Mouse (Mus musculus) urinary bladder, postnatal 4 days (tissue): ENCODE measurements around the gene Jund.

ENCODE experiments used
- DNase-seq, 2 experiments: peaks; one replicate each; pipeline ENCODE4 v3.0.0; 2021 to 2022; ENCODE audit warnings: low spot score in 2 of 2

Gene Jund

DNA sequence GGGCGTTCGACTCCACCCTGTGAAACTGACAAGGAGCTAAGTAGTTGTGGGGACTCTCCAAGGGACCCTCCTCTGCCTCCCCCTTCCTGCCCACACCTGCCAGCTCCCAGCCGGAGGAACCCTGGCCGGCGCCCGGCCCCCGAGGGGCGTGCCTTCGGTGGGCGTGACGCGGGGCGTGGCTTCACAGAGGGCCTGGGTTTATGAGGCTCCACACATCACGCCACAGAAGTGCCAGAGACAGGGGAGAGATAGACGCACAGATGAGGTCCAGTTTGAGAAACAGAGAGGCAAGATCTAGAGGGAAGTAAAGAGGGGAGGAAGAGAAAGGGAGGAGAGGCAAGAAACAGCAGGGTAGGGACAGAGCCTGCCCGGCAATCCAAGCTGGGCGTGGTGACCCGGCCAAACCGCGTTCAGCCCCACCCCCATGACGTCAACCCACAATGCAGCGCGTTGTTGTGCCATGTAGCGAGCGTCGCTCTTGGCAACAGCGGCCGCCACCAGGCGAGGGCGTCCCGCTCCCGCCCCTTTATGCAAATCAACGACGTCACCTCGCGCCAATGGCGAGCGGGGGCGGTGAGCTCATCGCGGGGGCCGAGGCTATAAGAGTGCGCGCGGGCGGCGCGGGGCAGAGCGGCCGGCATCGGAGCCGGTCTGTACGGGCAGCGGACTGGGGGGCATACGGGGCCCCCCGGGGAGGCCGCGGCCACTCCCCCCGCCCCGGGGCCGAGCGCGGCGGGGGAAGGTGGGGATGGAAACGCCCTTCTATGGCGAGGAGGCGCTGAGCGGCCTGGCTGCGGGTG, at the start of gene Jund:
Jund (plus strand) TSS at position 640 of the 800 bp plus-strand sequence.
- peak; percentile 99 to 100 for DNase-seq

DNA sequence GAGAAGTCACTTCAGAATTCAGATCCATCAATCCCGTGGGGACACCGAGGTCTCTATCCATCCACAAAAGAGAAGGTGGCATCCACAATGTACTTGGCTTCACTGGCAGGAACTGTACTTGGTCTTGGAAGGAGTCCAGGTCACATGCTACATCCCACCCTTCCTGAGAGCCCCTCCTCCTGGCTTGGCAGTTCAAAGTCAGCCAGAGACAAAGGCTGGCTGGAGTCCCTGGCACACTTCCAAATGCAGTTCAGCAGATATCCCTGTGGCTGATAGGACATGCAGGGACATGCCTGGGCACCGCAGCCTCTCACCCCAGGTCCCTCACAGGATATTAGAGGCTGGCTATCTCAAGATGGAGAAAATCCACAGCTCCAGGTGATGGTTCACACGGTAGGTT, 49.4 kb upstream of the Jund start:
- peak; percentile 74 to 78 for DNase-seq

DNA sequence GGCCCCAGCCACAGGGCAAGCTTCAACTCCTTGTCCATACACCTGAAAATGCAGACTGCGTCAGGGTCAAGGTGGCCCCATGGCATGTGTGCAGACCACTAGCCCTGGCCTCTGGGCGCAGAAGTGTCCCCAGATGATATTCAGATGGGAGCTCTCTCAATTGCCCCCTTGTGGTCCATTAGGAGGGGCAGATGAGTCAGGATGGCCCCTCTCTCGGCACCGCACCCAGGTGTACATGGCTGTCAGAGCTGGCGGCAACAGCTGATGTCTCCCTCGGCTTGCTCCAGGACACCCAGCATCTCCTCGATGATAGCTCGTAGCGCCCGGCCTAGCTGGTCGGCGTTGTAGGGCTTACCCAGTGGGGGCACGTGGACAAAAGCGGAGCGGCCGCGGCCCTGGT, 48.4 kb upstream of the Jund start:
- DNase-seq: no peak

DNA sequence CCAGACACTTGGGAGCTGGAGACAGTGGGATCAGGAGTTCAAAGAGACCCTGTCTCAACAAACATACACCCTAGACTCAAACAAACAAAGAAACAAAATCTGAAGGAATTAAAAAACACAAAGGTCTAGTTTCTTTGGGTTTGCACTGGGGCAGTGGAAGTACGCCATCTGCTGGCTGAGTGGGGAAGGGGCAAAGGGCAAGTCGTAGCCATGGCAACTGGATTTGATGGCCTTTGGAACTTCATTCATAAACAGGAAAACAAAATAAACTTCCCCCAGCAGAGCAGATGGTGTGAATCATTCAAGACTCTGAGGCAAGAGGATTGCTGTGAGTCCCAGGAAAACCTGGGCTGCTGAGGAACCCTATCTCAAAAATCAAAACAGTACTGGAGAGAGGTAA, 45.5 kb upstream of the Jund start:
- no peak for DNase-seq

DNA sequence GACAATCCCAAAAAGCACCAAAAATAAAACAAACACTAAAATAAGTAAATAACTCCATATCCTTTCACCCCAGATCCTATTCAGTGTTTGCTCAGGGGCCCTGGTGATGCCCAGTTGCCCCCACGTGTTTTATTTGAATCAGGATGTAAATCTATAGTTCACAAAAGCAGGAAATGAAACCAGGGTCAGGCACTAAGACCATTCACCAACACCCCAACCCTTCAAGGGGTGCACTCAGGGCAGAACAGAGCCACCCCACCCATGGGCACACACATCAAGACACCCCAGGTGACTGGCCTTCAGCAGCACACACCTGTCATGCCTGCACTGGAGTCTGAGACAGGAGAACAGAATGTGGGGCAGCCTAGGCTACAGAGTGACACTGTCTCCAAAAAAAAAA, 44.6 kb upstream of the Jund start:
- no peak for DNase-seq

DNA sequence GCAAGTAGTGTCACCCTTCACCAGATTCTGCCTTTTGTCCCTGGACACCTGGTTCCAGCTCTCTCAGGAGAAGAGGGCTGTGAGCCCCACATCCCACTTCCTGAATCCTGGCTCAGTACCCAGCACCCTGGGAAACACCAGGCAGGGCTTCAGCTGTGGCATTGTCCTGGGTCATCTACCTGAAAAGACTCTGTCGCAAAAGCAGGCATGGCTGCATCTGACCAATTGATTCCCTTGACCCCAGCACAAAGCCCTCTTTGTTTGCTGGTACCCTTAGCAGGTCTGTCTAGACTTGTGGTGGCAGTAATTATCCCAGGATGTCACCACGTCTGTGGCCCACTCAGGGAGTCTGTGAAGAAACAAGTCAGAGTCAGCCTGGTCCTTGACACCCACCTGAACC, 43.3 kb upstream of the Jund start:
- no peak for DNase-seq

DNA sequence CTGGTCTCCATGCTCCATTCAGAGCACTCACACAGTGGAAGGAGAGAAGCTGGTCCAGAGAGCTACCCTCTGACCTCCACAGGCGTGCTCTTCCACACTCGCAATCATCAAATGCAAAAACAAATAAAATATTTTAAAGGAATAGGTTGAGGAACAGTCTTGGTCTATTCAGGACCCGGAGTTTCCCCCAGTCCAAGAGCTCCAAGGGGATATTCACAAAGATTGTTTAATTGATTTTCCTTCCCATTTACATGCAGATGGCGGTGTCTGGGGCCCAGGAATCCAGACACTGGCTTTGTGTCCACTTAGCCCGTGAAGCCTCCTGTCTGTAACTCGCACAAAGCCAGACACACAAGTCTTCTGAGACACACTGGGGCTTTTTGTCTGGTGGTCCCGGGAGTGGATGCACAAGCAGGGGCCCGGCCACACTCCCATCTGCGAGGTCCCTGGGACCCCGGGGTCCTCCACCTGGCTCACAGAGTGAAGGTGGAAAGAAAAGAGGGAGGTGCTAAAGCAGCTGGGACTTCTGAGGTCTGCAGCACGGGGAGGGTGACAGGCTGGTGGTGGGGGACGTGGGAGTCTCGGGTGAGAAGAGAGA, 42.5 kb upstream of the Jund start:
- DNase-seq: no peak

DNA sequence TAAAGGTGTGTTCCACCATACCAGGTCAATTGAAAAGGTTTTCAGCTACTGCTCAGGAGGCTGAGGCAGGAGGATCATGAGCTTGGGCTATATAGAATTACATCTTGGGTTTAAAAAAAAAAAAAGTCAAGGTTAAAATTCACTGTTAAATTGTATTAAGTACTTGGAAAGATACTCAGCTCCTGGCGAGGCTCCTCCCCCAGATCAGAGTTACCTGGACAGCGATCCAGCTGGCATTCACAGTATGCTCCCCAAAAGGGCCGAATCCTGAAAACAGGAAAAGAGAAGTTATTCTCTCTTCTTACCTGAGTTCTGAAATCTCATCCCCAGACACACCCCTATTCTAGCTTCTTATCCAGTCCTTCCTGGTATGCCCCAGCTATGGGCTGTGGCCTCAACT, 41.5 kb upstream of the Jund start:
- no peak for DNase-seq

DNA sequence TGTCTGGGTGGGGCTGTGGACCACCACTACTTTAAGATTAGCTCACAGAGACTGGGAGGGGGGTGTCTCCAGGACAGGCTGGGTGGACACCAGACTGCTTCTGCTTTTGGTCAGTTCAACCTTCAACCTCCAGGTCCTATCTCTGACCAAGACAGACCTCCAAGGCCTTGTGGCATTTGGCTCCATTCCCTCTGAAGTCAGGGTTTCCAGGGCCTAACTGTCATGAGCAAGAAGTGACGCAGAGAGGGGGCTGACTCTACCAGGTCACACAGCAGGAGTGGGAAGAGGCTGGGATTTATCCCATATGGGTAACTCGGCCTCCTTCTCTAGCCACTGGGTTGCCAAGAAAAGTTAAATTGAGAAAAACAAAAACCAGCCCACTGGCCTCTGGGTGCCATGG, 41.0 kb upstream of the Jund start:
- DNase-seq: no peak

DNA sequence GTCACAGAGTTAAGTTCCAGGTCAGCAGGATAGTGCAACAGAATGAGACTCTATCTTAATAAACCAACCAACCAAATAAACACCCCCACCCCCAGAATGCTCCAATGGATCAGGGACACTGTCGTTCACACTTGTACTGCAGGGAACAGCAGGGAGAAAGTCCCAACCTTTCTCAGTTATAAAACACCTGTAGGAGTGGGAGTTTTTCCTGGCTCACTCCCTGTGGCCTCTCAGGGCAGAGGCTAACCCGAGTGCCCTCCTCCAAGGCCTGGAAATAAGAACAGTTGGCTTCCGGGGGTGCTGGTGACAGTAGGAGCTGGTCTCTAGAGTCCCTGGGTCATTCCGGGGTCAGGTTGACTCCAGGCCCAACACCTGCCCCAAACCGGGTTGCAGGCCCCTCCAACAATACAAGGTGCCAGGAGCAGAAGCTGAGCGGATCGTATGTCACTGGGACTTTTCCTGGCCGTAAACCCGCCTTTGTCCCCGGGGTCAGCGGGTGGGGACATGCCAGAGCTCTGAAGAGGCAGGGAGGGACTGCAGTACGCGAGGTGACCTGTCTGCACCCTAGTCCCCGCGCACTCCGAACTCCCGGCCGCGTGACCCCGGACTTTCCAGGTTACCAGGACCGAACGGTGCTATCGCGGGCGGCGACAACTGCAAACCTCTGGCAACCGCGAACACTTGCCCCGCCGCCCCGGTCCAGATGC, 39.7 kb upstream of the Jund start:
- no peak for DNase-seq

DNA sequence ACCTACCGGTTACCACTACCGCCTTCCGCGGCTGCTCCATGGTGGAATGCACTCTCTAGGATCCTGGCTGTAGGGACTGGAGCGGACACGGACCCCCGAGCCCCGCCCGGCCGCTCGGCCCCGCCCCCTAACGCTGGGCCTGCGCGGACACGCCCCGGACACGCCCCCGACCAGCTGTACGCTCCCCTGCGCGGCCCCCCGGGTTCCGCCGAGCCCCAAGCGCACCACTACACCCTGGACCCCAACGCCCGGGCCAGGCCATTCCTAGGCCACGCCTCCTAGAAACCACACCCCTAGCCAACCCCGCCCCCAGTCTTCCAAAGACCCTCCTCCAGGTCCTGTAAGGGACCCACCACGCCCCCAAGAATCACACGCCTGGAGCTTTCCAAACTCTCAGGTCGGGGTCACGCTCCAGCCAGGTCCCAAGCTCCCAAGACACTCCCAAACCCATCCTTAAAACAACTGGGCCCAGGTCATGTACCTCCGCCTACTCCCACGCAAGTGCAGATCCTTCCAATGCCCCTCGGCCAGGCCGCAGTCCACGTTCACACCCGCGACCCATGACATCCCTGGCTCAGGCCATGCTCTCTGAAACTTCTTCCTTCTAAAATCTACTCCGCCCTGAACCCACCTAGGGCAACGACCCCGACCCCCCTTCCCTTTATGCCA, 39.0 kb upstream of the Jund start:
- DNase-seq: peak; percentile 94 to 97

DNA sequence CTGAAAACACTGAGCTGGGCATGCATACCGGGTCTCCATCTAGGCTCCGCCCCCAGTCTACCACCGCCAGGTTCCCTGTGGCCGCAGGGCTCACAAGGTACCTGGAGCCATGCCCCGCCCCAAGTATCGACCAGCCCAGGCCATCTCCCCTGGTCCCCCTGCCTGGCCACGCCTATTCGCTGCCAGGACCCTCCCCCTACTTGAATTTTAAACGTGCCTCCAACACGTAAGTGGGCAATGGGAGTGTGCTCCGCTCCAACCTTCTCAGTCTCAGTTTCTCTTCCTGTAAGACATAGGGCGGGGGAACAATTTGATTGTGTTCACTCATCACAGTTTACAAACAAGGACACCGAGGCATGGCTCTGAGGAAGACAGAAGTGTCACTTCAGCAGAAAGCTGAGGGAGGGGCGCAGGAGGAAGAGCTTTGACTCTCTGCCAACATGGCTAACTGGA, 38.5 kb upstream of the Jund start, which contains the start of gene Pgpep1:
Pgpep1 (minus strand) TSS at position 116 of the 453 bp plus-strand sequence.
- DNase-seq: no peak

DNA sequence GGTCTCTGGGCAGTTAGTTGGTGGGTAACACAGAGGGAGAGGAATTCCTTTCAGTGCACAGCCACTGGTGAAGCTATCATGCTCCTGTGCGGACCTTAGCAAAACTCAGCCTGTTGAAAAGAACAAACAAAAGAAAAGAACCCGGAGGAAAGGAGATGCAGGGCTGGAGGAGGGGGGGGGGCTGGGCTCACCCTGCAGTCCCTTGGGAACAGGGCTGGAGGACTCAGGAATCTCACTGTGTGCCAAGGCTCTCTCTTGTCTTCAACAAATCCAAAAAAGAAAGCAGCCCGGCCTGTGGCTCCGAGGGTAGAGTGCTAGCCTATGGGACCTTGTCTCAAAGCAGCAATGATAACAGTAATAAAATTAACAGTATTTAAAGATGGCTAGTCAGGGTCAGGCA, 35.1 kb upstream of the Jund start:
- no peak for DNase-seq

DNA sequence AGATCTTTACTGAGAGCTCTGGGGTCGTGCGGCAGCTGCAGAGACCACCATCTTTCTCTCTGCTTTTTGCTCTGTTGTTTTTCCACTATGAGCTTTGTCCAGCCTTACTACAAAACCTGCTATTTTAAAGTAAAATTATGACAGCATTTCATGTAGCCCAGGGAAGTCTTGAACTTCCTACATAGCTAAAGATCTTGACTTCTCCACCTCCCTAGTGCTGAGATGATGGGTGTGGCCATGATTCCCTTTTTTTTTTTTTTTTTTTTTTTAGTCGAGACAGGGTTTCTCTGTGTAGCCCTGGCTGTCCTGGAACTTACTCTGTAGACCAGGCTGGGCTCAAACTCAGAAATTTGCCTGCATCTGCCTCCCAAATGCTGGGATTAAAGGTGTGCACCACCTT, 34.1 kb upstream of the Jund start:
- no peak for DNase-seq

DNA sequence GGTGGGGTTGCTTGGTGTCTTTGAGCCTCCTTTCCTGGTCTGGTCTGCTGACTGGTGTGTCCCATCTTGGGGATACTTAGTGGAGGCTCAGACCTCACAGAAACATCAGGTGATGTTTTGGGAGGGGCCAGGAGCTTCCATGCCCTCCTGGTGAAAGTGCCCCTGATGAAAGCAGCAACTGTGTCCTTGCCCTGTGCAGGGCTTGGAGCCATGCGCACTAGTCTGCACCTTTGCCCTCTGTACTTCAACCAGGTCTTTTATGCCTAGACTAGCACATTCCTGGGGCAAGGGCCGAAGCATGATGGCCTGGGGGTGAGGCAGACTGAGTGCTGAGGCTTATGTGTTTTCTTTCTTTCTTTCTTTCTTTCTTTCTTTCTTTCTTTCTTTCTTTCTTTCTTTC, 33.1 kb upstream of the Jund start:
- DNase-seq: no peak

DNA sequence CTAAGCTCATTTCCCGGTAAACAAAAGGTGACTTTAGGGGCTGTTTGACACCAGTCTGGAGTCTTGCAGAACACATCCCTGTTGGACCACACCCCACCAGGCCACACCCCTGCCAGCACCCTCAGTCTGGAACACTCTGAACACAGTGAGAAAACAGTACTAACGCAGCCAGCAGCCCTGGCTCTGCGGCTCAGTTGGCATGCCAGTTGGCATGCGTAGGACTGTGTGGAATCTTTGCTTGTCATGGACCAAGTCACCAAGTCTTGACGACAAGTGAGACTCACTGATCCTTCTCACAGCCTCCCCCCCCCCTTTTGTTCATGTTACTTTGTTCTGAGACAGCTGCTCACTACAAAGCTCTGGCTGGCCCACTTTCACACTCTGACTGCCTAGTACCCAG, 31.7 kb upstream of the Jund start:
- DNase-seq: no peak

DNA sequence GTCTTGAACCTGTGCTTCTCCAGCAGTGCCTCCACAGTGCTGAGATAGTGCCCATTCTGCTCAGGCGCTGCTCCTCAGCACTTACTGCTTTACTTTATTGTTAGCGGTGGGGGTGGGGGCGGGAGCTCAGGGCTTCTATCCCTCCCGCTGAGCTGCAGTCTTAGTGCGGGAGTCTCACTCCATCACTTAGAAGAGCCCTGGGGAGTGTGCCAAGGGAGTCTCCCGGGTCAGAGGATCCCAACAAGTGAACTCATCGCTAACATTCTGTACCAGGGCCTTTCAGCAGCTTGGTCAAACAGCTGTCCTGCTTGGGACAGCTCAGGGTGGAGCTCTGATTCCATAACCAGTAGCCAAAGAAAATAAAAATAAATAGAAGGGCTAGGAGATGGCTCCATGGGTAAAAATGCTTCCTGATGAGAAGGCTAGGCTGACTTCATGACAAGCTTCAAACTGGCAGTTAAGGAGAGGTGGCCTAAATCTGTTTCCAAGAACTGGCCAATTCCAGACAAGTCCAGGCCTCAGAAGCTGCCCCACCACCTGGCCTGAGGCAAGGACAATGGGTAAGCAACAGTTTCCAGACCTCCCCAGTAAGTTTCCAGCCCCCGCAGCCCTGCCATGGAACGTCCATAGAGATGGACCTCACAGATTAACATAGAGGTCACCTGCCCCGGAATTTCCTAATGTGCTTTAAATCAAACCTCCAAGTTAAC, 27.0 kb upstream of the Jund start:
- peak in 1 of 2 experiments; percentile 64 for DNase-seq

DNA sequence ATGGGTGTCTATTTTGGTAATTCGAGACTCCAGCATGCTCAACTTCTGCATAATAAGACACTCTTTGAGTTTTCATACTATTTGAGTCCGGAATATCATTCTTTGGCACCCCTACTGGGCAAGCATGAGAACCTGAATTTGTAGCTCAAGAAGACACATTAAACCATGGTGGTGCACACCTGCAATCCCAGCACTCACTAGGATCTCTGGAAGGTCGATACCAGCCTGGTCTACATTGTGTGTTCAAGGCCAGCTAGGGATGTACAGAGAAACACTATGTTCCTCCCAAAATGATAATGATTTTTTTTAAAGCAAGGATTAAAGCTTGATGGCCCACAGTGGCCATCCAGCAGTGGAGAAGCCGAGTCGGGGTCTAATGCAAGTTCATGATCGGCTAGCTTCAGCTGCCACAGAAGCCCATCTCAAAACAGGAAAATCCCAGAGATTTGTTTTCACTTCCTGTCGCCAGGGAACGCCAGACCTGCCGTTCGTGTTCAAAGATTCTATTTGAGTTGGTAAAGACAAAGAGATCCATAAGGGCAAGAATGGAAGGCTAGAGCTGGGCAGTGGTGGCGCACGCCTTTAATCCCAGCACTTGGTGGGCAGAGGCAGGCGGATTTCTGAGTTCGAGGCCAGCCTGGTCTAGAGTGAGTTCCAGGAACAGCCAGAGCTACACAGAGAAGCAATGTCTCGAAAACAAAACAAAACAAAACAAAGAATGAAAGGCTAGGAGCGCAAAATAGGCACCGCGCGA, 26.2 kb upstream of the Jund start:
- DNase-seq: no peak

DNA sequence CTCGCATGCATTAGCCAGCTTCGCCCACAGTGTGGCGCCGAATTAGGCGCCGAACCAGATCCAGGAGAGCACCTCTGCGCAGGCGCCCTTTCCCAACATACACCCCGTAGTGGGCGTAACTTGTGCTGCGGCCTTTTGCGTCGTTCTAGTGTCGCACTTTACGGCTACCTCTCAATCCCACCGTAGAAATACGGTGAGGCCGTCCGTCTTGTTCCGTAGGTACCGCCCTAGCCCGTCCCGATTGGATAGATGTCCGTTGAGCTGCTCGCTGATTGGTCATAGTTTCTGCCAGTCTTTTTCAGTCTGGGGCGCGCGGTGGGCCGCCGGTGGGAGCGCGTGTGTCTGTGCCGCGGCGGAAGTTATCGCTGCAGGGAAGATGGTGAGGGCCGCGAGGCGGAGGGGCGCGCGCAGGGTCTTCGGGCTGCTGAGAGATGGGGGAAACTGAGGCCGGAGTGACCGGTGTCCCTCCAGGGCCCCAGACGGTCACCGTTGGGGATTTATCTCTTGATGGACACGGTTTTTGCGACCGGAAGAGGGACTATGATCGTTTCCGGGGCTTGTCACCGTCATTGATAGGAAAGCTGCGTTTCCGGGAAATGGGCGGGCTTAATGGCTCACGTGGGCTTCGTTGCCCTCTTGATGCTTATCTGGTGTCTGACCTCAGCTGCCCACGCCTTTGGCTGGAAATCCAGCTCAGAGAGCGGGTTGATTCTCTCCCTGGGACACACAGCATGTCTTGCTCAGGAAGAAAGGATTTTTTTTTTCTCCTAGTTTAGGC, 25.5 kb upstream of the Jund start, which contains the start of gene Lsm4:
Lsm4 (plus strand) TSS at position 170 of the 778 bp plus-strand sequence.
- DNase-seq: peak; percentile 94 to 96

DNA sequence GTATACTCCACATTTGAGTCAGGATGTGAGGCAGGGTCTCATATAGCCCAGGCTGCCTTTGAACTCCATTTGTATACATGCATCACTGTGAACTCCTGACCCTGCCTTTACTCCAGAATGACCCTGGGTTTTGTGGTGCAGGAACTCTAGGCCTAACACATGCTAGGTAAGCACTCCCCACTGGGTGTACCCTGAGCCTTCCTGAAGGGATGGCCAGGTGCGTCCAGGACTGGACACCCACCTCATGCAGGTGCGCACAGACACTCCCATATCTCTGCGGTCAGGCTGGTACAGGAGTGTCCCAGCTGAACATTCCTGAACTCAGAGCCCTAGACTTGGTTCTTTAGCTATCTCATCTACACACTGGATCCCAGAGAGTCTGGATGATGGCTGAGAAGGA, 24.6 kb upstream of the Jund start:
- DNase-seq: no peak
